Mouse (Mus musculus): ENCODE measurements around the gene Rab5b.
A peak's percentile ranks its signal among the peaks of the same experiment; 100 is the strongest.

- TF ChIP-seq CTCF (IDR thresholded peaks at IDR 0.05; ENCODE audit: low read depth) (0 out of 2 replicates have a peak, but pooled peaks have one; percentile 10), EP300 (IDR thresholded peaks at IDR 0.05; ENCODE audit: low read depth) (peak; percentile 74)
Observed at GRCm38 (mm10) chr10:128695992-128696807, at the start of gene Rab5b.
